Mouse (Mus musculus) B cell, adult 62 days (primary cell): ENCODE measurements around the gene Gm4881. TPM values are rescaled to one million over a fixed set of nuclear protein-coding genes. Genes with fewer than 3 reads are reported as not detected.

Experiments used
- total RNA-seq: library from RNA; stranded (reverse); gene quantifications from 4 replicates; pipeline ENCODE4 v1.2.4, GENCODE M21; 2023

Gm4881 gene
- not detected in 4 replicates for total RNA-seq

GRCm38 (mm10) chr7:24944257-24944950 is at the start of gene Gm4881:
Gm4881 (minus strand) TSS chr7:24944494.

GRCm38 (mm10) chr7:24971972-24972893 is 27.9 kb upstream of the Gm4881 start, which contains the start of gene Rabac1:
Rabac1 (minus strand) TSS chr7:24972754.

DNA sequence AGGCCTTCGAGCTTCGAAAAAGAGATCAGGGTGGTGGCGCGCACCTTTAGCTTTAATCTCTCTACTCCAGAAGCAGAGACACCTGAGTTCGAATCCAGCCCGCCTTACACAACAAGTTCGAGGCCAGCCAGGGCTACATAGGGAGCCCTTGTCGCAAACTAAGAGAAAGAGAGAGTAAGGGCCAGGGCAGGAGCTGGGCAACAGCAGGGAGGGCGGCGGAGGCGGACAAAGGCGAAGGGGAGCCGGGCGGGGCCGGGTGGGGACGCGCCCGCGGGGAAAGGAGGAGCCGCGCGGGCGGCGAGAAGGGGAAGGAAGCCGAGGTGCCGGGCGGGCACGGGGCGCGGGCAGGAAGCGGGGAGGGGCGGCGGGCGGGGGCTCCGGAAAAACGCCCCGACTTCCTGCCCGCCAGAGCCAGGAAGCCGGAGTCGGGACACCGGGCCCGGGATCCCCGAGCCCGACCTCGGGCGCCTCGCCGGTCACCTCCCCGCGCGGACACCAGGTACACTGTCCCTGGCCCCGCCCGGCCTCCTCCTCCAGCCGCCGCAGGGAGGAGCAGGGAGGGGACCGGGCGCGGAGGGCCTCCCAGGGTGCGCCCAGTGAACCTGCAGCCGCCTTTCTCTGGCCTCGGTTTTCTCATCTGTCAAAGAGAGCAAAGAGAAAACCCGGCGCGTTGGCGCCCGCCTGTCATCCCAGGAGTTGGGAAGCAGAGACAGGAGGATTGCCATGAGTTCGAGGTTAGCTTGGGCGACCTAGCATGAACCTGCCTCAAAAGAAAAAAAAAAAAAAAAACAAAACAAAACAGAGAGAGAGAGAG is 41.5 kb downstream of the Gm4881 start, which contains the start of gene Arhgef1:
TSS of gene Arhgef1 (plus strand) at position 283 of the 814 bp plus-strand sequence.

DNA sequence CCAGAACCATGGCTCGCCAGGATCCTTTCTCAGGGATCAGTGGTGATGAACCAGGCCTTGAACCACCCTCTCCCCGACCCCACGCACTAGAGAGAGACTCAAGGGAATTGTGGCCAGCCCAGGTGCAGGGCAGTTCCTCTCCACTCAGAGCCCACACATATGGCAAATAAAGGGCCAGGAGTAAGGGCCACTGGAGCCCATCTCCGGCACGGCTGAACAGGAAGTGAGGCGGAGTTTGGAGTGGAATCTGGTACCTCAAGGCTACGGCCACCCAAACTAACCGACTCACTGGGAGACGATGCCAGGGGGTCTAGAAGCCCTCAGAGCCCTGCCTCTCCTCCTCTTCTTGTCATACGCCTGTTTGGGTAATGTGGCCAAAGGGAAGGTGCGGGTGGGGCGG is 47.1 kb downstream of the Gm4881 start, which contains the start of gene Cd79a:
TSS of gene Cd79a (plus strand) at position 158 of the 400 bp plus-strand sequence.

DNA sequence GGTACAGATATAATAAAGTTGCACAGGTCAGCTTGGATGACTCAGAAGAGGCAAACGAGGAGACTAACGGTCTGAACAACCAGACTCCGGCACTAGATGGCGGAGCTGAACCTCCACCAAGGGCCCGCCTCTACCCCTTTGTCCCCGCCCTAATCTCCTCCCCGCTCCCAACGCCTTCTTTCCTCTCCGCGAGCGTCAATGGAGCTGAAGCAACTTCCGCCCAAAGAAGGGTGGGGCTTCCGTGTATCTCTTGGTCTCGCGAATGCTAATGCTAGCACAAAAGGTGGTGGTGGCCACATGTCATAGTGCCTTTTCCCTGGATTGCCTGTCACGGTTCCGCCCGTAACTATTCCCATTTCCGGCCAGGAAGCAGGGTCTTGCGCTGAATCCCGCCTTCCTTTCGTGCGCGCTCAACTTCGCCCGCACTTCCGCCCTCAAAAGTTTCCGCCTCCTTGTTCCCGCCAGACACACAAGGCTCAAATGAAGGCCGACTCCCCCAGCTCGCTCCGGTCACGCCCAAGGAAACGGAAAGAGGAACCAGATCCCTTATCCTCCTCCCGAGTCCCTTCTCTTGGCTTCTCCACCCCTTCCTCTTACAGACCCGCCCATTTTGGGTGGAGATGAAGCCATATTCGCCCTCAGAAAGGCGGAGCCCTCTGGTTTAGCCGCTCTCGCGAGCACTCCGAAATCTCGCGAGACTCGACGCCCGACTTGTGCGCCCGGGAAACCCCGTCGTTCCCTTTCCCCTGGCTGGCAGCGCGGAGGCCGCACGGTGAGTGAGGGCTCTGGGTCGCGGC is 60.2 kb downstream of the Gm4881 start, which contains the start of gene Rps19:
TSS of gene Rps19 (plus strand) at position 476 of the 797 bp plus-strand sequence.

Other genes with a start within 250 kb of the Gm4881 start
- not detected in 4 replicates for gene BC049730, start 235.3 kb downstream of the Gm4881 start, total RNA-seq
- gene Gm4763, start 217.6 kb downstream of the Gm4881 start, total RNA-seq, result not detected in 4 replicates
- 0.19 to 0.55 TPM (median 0.33 TPM) in 3 of 4 replicates, not detected in the other for gene Cd177, start 184.2 kb downstream of the Gm4881 start, total RNA-seq
- not detected in 4 replicates for gene Ceacam10, start 167.3 kb downstream of the Gm4881 start, total RNA-seq
- gene Gm9844, start 82.3 kb downstream of the Gm4881 start, total RNA-seq, result 2.1 to 3.0 TPM in 2 of 4 replicates, not detected in the others
- gene Lypd4, start 74.6 kb downstream of the Gm4881 start, total RNA-seq, result not detected in 4 replicates
- gene Dmrtc2, start 74.4 kb downstream of the Gm4881 start, total RNA-seq, result not detected in 4 replicates
- gene Rps19, start 60.1 kb downstream of the Gm4881 start, total RNA-seq, result 2,598 to 2,748 TPM (median 2,653 TPM) in 4 replicates
- 1,659 to 1,744 TPM (median 1,696 TPM) in 4 replicates for gene Cd79a, start 47.1 kb downstream of the Gm4881 start, total RNA-seq
- gene Arhgef1, start 41.6 kb downstream of the Gm4881 start, total RNA-seq, result 1,204 to 1,300 TPM (median 1,213 TPM) in 4 replicates
- 169 to 194 TPM (median 186 TPM) in 4 replicates for gene Rabac1, start 28.3 kb upstream of the Gm4881 start, total RNA-seq
- gene Atp1a3, start 61.5 kb upstream of the Gm4881 start, total RNA-seq, result 0.39 to 0.54 TPM (median 0.50 TPM) in 3 of 4 replicates, not detected in the other
- gene Grik5, start 127.9 kb upstream of the Gm4881 start, total RNA-seq, result 1.8 to 4.9 TPM (median 3.5 TPM) in 4 replicates
- 11.8 to 16.2 TPM (median 13.1 TPM) in 4 replicates for gene Zfp574, start 128.1 kb upstream of the Gm4881 start, total RNA-seq
- gene Pou2f2, start 235.2 kb upstream of the Gm4881 start, total RNA-seq, result 169 to 195 TPM (median 186 TPM) in 4 replicates